Mouse (Mus musculus) bone marrow, adult 2 months (tissue): Measurements from ENCODE around the gene Ncor1. TPM values are rescaled to one million over a fixed set of nuclear protein-coding genes. Genes with fewer than 3 reads are reported as not detected.
"Not testable (repeated sequence)": the region's sequence is repeated elsewhere in the genome, so short reads cannot be mapped to it uniquely, and the experiment has no call there.

Source experiments
- H3K27ac ChIP-seq: fragments of 200-500 bp; 2 replicates; pipeline ENCODE4 v1.5.1; 2012; ENCODE audit warnings: low read depth, mild to moderate bottlenecking, control low read depth, inconsistent platforms, low read length; ENCODE audit not compliant: control insufficient read depth, poor library complexity, insufficient read depth
- H3K4me1 ChIP-seq: fragments of 200-500 bp; 2 replicates; pipeline ENCODE4 v1.6.1; 2011; ENCODE audit warnings: low read length; ENCODE audit not compliant: control insufficient read depth, insufficient read depth
- H3K4me3 ChIP-seq: fragments of 200-500 bp; replicated peaks from 2 replicates; pipeline ENCODE3; 2011; ENCODE audit warnings: mild to moderate bottlenecking, low read depth, low read length, control low read depth; ENCODE audit not compliant: control insufficient read depth
- CTCF ChIP-seq: fragments of 200-500 bp; IDR thresholded peaks from 2 replicates; pipeline ENCODE4 v1.5.1; 2011; ENCODE audit warnings: low read length, control low read depth; ENCODE audit not compliant: control insufficient read depth, insufficient read depth
- POLR2A ChIP-seq: fragments of 200-500 bp; IDR thresholded peaks from 2 replicates; pipeline ENCODE4 v1.6.1; 2011; ENCODE audit warnings: low read depth, mild to moderate bottlenecking, control low read depth, low read length, borderline replicate concordance; ENCODE audit not compliant: control insufficient read depth
- WGBS: fragments of 180-500 bp; shearing (Covaris S2); methylation state at CpG from one replicate; pipeline ENCODE4 v1.1.7; 2018; 5-methylcytosine and 5-hydroxymethylcytosine counted together
- polyA plus RNA-seq: library from polyadenylated mRNA; stranded (reverse); fragments of >200 nt; gene quantifications from 2 replicates; pipeline ENCODE4 v1.2.4, GENCODE M21; 2011; ENCODE audit warnings: low replicate concordance; ENCODE audit not compliant: missing spikeins, insufficient read depth, insufficient read length

The Ncor1 gene
- polyA plus RNA-seq, 1 experiment, result 172 TPM

GRCm38 (mm10) chr11:62317746-62318145, 140.6 kb downstream of the Ncor1 start:
- TF ChIP-seq POLR2A (no peak), CTCF (no peak)
- WGBS, result 91% methylated on average over 11 of the region's 11 CpGs
- no peaks in the 10 kb centered on the region for H3K4me1 ChIP-seq
- no peak overlapping the region for H3K27ac ChIP-seq
- H3K4me3 ChIP-seq, result no peak overlapping the region

GRCm38 (mm10) chr11:62314984-62315383, 143.4 kb downstream of the Ncor1 start:
- no peak overlapping the region for H3K27ac ChIP-seq
- 93% methylated on average over 5 of the region's 5 CpGs for WGBS
- H3K4me1 ChIP-seq, result no peaks in the 10 kb centered on the region
- H3K4me3 ChIP-seq, result no peak overlapping the region
- TF ChIP-seq CTCF, result no peak
- TF ChIP-seq POLR2A, result no peak

GRCm38 (mm10) chr11:62309296-62309695, 149.0 kb downstream of the Ncor1 start:
- 89% methylated on average over 2 of the region's 2 CpGs for WGBS
- TF ChIP-seq POLR2A (no peak), CTCF (no peak)
- Histone ChIP-seq H3K27ac (no peak overlapping the region), H3K4me3 (no peak overlapping the region), H3K4me1 (no peaks in the 10 kb centered on the region)

- WGBS, result 79% methylated on average over 2 of the region's 2 CpGs
- Histone ChIP-seq H3K4me3 (no peak overlapping the region), H3K4me1 (no peaks in the 10 kb centered on the region), H3K27ac (no peak overlapping the region)
- TF ChIP-seq POLR2A (no peak), CTCF (no peak)
These were observed 152.5 kb downstream of the Ncor1 start for GRCm38 (mm10) chr11:62305866-62306265.

DNA sequence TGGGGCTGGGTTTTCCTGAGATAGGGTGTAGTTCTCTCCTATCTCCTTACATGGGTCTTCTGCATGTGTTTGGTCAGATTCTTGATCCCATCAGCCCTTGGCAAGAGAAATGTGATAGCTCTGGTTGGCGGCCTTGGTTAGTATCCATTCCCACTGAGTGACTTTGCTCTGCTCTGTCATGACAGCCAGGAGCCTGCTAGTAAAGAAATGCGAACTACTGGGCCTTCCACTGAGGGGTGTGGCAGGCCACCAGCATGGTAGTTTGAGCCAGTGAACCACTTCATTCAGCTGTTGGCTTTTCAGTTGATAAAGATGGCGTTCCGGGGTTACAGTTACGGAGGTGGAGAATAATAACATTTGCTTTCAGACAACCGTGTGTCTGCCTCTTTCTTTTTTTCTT, 159.5 kb downstream of the Ncor1 start:
- 85% methylated on average over 6 of the region's 6 CpGs for WGBS
- Histone ChIP-seq H3K4me1 (no peaks in the 10 kb centered on the region), H3K27ac (no peak overlapping the region), H3K4me3 (no peak overlapping the region)
- TF ChIP-seq POLR2A (no peak), CTCF (no peak)

DNA sequence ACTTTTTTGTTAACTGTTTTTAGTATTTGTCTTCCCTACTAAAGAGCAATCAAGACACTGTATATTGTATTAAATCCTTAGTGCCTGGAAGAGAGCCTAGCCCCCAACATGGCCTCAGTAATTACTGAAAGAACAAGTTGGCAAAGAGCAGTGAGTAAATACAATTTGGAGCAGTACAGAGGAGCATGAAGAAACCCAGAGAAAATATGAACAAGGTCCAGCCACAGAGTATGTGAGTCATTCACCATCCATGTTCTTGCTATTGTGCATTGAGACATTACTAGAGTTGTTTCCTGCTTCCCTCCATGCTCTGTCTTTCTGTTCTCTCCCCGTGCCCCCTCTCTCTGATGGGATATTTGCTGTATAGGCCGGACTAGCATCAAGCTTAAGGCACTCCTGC, 164.2 kb downstream of the Ncor1 start:
- H3K4me1 ChIP-seq, result no peaks in the 10 kb centered on the region
- H3K4me3 ChIP-seq, result no peak overlapping the region
- TF ChIP-seq POLR2A (no peak), CTCF (no peak)
- H3K27ac ChIP-seq, result no peak overlapping the region
- whole genome bisulfite sequencing, result 75% methylated on average over 2 of the region's 2 CpGs

DNA sequence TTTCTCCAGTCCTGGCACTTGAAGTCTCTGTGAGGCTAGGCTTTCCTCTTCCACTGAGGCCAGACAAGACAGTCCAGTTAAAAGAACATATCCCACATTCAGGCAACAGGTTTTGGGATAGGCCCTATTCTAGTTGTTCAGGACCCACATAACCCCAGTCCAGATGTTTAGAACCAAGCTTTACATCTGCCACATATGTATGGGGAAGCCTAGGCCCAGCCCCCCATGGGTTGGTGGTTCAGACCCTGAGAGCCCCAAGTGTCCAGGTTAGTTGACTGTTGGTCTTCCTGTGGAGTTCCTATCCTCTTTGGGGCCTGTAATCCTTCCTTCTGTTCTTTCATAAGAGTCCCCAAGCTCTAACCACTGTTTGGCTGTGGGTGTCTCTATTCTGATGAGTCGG, 170.6 kb downstream of the Ncor1 start:
- TF ChIP-seq POLR2A, result no peak
- H3K27ac ChIP-seq, result no peak overlapping the region
- 81% methylated on average over 1 of the region's 1 CpGs for WGBS
- no peak overlapping the region for H3K4me3 ChIP-seq
- no peaks in the 10 kb centered on the region for H3K4me1 ChIP-seq

DNA sequence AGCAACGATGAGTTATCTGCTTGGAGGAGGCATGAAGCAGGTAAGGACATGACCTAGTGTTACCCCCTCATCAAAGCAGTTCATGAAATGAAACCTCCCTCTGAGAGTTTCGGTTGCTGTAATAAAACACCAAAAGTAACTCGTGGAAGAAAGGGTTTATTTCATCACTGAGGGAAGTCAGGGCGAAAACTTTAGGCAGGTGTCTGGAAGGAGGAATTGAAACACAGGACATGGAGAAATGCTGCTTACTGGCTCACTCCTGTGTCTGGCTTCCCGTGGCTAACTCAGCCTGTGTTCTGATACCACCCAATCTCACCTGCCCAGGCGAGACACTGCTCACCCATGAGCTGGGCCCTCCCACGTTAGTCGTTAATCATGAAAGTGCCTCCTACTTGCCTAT, 173.3 kb downstream of the Ncor1 start:
- TF ChIP-seq CTCF (no peak), POLR2A (no peak)
- no peak overlapping the region for H3K4me3 ChIP-seq
- no peak overlapping the region for H3K27ac ChIP-seq
- no peaks in the 10 kb centered on the region for H3K4me1 ChIP-seq
- WGBS, result 62% methylated on average over 8 of the region's 8 CpGs

- not testable (repeated sequence) for H3K27ac ChIP-seq
- 88% methylated on average over 3 of the region's 3 CpGs for WGBS
These were observed 174.3 kb downstream of the Ncor1 start for GRCm38 (mm10) chr11:62284020-62284419.

GRCm38 (mm10) chr11:62281601-62281997, 176.7 kb downstream of the Ncor1 start:
- H3K4me3 ChIP-seq, result peak overlapping the region; percentile 89
- WGBS, result under 1% methylated on average over 56 of the region's 57 CpGs
- H3K27ac ChIP-seq, result peak overlapping the region; percentile 97
- no peaks in the 10 kb centered on the region for H3K4me1 ChIP-seq
- TF ChIP-seq POLR2A, result no peak
- TF ChIP-seq CTCF, result no peak

More at GRCm38 (mm10) chr11:62284020-62284419, 174.3 kb downstream of the Ncor1 start:
- H3K4me3 ChIP-seq, H3K4me1 ChIP-seq: not testable (repeated sequence)
